Mouse (Mus musculus) effector memory CD4-positive, alpha-beta T cell, adult 7 months (primary cell): Measurements from ENCODE around the gene Polr3k. TPM values are rescaled to one million over a fixed set of nuclear protein-coding genes. Genes with fewer than 3 reads are reported as not detected.

Source experiments
- polyA plus RNA-seq: library from polyadenylated mRNA; unstranded; fragments of 100-300 nt; shearing (Covaris generic); gene quantifications from one replicate; pipeline ENCODE4 v1.2.1, GENCODE M21; 2017

Gene Polr3k
- 21.6 TPM for polyA plus RNA-seq

GRCm38 (mm10) chr2:181863791-181864535 lies at the start of gene Polr3k:
TSS of gene Polr3k (plus strand) at chr2:181864337.

GRCm38 (mm10) chr2:181837372-181838292 lies 26.5 kb upstream of the Polr3k start, which contains the start of gene Pcmtd2:
TSS of gene Pcmtd2 (plus strand) at chr2:181837854.

Other genes starting within 250 kb of the Polr3k start
- gene Gm29797, start 207.3 kb upstream of the Polr3k start, polyA plus RNA-seq = not detected
- gene Sox18, start 192.7 kb upstream of the Polr3k start, polyA plus RNA-seq = 0.32 TPM
- 25.3 TPM for gene Tcea2, start 184.0 kb upstream of the Polr3k start, polyA plus RNA-seq
- gene Rgs19, start 170.4 kb upstream of the Polr3k start, polyA plus RNA-seq = 118 TPM
- not detected for gene Lkaaear1, start 165.9 kb upstream of the Polr3k start, polyA plus RNA-seq
- not detected for gene Oprl1, start 149.3 kb upstream of the Polr3k start, polyA plus RNA-seq
- gene Myt1, start 101.0 kb upstream of the Polr3k start, polyA plus RNA-seq = not detected
- 58.3 TPM for gene Pcmtd2, start 26.5 kb upstream of the Polr3k start, polyA plus RNA-seq
- gene Gm14496, start 126.8 kb downstream of the Polr3k start, polyA plus RNA-seq = 0.17 TPM